Mouse (Mus musculus) frontal cortex, adult 2 months (tissue): ENCODE data around the gene Clybl. TPM values are rescaled to one million over a fixed set of nuclear protein-coding genes. Genes with fewer than 3 reads are reported as not detected.
A peak's percentile ranks its signal among the peaks of the same experiment; 100 is the strongest.

Experiments
- DNase-seq, 2 experiments: peaks; one replicate each; pipeline ENCODE4 v3.0.0; 2022; ENCODE audit warnings: low spot score in 1 of 2; ENCODE audit errors: extremely low spot score in 1 of 2
- polyA plus RNA-seq: library from polyadenylated mRNA; depleted of rRNA; stranded (reverse); fragments of >200 nt; gene quantifications from 2 replicates; pipeline ENCODE4 v1.2.3, GENCODE M21; 2012

Gene Clybl
- polyA plus RNA-seq, 1 experiment = 24.6 TPM

DNA sequence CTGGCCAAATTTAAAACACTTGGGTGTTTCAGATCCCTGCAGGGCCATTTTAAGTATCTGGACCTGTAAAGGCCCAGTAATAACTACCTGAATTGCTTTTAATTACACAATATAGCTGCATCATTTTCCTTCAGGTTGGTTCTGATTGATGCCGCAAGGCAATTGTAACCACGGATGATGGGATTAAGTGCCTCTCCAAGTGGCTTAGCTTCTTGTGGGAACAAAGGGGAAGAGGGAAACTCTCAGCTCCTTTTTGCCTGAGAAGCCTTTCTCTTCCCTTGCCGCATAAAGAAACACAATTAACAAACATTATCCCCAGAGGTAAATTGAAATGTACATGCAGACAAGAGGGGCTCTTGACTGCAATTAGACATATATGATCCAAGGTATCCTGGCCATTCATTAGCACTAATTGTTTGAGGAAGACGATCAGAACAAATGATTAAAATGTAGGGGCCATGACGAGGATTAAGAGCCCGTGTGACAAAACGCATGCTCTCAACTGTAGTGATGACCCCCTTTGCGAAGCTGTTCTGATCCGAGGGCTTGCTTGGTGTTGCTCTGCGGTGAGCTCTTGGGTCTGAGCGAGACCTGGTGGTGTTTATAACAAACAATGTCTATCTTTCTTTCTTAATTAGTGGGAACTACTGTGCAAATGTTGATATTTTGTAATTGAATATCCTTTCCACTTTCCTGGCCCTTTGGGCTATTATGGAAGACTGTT lies 116.0 kb downstream of the Clybl start:
- DNase-seq = no peak

- DNase-seq = no peak
These were observed 118.8 kb downstream of the Clybl start for GRCm38 (mm10) chr14:122300261-122300660.

DNA sequence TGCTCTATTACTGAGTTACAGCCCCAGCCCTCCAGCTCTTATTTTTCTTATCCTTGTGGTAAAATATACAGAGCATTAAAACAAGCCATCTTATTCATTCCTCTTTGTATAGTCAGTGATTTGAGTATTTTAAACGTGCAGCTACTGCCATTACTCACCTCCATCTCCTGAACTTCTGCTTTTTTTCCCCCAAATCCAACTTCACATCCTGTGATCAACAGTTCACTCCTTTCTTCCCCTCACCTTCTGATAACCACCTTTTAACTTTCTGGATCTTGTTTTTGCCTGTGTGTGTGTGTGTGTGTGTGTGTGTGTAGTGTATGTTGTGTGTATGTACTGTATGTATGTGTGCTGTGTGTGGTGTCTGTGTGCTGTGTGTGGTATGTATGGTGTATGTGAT lies 122.3 kb downstream of the Clybl start:
- no peak for DNase-seq

DNA sequence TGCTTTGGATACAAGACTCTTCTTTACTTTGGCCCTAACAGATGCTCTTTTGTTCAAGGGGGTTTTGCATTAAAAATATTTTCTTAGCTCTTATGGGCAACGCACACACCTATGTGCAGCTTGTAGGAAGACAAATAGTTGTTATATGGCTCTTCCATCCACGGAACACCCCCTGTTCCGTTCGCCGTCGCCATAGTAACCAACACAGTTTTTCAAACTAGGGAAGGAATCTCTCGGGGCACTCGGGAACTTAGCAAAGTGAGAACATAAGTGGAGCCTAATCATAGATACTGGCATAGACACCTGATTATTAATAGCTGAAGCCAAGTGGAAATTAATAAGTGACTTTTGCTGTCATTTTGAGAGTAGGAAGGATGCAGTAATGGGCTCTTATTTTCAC lies 123.6 kb downstream of the Clybl start:
- peak; percentile 2 to 14 for DNase-seq

GRCm38 (mm10) chr14:122312415-122312814 lies 130.9 kb downstream of the Clybl start:
- DNase-seq = no peak

DNA sequence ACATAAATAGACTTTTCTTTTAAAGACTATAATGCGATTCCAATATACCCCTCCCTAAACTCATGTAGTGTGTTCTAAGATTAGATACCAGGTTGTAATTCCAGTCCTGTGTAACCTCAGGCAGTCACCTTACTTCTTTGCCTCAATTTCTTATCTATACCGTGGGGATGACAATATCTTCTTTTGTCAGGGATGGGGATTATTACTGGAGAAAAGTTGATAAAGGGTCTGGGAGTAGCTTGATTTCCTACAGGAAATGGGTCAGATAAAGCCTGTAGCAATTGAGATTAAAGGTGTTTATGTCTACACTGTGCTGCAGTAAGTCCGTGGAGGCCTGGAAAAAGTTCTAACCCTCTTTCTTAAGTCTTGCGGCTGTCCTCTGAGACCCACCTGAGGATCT lies 131.8 kb downstream of the Clybl start:
- no peak for DNase-seq

GRCm38 (mm10) chr14:122315743-122316142 lies 134.2 kb downstream of the Clybl start:
- no peak for DNase-seq

GRCm38 (mm10) chr14:122322136-122322535 lies 140.6 kb downstream of the Clybl start:
- DNase-seq = no peak

- DNase-seq = no peak
These were observed 142.4 kb downstream of the Clybl start for GRCm38 (mm10) chr14:122323838-122324458.

- no peak for DNase-seq
These were observed 148.6 kb downstream of the Clybl start for GRCm38 (mm10) chr14:122330136-122330535.

DNA sequence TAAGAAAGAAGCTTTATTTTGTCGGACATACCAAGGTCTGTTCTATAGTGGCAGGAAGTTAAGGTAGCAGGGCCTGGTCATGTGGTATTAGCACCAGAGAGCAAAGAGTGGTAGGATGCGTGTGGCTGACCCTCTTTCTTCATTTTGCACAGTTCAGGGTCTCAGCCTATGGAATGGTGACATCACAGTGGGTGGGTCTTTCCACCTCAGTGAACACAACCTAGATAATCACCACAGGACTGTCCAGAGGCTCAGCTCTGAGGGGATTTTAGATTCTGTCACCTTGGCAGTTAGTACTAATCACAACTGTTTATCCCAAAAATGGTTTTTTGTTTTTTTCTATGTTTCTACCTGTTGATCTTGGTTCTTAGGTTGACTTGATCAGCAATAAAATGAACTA lies 149.2 kb downstream of the Clybl start:
- no peak for DNase-seq

DNA sequence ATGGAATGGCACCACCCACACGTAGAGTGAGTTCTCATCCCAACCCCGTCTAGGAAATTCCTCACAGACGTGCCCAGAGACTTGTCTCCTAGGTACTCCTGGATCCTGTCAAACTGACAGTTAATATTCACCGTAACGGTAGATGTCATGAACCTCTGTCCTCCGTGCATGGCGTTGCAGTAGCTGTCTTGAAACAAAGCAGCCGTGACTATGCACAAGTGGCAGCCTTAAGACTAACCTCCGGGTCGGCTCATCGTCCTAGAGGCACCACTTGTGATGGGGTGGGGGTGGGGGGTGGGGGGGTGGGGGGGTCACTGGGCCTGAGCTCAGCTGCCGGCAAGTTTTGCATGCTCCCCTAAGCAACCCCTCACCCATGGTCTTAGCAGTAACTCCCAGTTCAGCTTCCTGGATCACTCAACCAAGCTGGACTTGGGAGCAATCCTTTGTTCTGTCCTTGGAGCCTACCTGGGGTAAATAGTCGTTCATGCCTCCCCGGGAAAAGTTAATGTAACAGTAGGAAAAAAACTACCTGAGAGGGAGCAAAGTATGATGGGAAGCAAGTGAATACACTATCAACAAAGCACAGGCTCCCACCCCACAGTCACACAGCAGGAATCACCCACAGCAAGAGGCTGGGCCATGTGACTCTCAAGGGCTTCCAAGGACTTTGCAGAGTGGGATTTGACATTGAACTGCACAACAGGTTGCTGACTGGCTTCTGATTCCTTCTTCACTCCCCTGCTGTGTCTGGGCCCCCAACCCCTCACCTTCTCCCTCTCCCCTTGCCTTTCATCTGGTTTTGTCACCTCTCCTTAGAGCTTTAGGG lies 150.3 kb downstream of the Clybl start:
- DNase-seq = no peak

GRCm38 (mm10) chr14:122336957-122337356 lies 155.5 kb downstream of the Clybl start:
- no peak for DNase-seq

- no peak for DNase-seq
These were observed 157.3 kb downstream of the Clybl start for GRCm38 (mm10) chr14:122338784-122339183.

DNA sequence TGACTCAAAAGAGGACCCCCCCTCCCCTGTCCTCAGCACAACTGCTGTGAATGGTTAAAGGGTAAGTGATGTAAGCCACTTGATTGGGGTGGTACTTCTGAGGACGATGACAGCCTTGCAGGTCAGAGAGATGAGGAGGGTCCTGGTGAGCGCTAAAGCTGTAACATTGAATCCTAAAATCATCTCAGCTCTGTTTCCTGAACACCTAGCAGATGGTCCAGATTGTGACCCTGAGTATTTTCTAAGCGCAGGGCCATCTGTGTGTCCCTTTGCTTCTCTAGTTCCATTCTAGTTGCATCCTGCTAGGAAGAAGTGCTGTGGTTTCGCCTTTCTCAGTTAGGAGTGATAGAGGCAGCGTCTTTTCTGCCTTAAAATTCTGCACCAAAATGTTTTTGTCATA lies 158.6 kb downstream of the Clybl start:
- no peak for DNase-seq

- DNase-seq = no peak
These were observed 160.3 kb downstream of the Clybl start for GRCm38 (mm10) chr14:122341591-122342360.

- DNase-seq = peak in 1 of 2 experiments; percentile 7
These were observed 163.0 kb downstream of the Clybl start for GRCm38 (mm10) chr14:122344272-122345224.

DNA sequence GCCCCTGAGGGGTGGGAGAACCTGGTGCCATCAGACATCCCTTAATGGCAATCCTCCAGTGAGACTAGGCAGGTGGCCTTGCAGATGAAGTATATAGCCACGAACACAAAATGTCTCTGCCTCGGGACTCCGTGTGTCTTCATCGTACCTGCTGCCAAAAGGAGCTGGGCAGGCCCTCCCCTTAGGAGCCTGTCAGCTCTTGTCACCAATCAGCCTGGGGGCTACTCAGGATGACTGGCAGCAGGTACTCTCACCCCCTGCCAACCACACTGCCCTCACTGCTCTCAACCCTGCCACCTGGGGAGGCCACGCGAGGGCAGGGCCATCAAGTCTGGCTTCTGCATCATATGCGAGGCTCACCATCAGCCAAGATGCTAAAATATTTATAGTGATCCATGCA lies 166.6 kb downstream of the Clybl start:
- no peak for DNase-seq

- DNase-seq = no peak
These were observed 167.8 kb downstream of the Clybl start for GRCm38 (mm10) chr14:122349326-122349725.

GRCm38 (mm10) chr14:122349761-122350160 lies 168.3 kb downstream of the Clybl start:
- no peak for DNase-seq
